Mouse (Mus musculus): ENCODE data around the gene Tsku. TPM values are rescaled to one million over a fixed set of nuclear protein-coding genes. Genes with fewer than 3 reads are reported as not detected.

Gene Tsku
- polyA plus RNA-seq, 1 experiment from 2014 or later, result 14.5 TPM

GRCm38 (mm10) chr7:98316568-98316967 is 44.6 kb downstream of the Tsku start:
- 57% methylated on average over 2 of the region's 2 CpGs for WGBS
- Histone ChIP-seq H3K9me3 (ENCODE audit: control insufficient read depth, low read length) (no peaks in the 10 kb centered on the region), H3K27ac (ENCODE audit: low read depth) (no peak overlapping the region), H3K27me3 (replicated peaks; ENCODE audit: control insufficient read depth, insufficient read depth, low read length) (no peaks in the 10 kb centered on the region), H3K4me2 (ENCODE audit: low read length) (no peak overlapping the region), H3K4me1 (replicated peaks; ENCODE audit: control insufficient read depth, insufficient read depth, low read length) (no peaks in the 10 kb centered on the region), H3K4me3 (ENCODE audit: low read depth, low read length) (no peak overlapping the region), H3K36me3 (ENCODE audit: control insufficient read depth, insufficient read depth, low read length) (no peaks in the 10 kb centered on the region), H3K9ac (ENCODE audit: low read length) (no peak overlapping the region)
- DNase-seq (ENCODE audit: low spot score) (no peak), ATAC-seq (replicated peaks; ENCODE audit: low FRiP score, low TSS enrichment, low read depth) (no peak)

GRCm38 (mm10) chr7:98315087-98315486 is 46.0 kb downstream of the Tsku start:
- no peak overlapping the region for H3K9ac ChIP-seq (ENCODE audit: low read length)
- no peak overlapping the region for H3K27ac ChIP-seq (ENCODE audit: low read depth)
- ATAC-seq (replicated peaks; ENCODE audit: low FRiP score, low TSS enrichment, low read depth) (no peak), DNase-seq (ENCODE audit: low spot score) (no peak)
- WGBS, result 67% methylated on average over 2 of the region's 2 CpGs
- H3K4me1 ChIP-seq (replicated peaks; ENCODE audit: control insufficient read depth, insufficient read depth, low read length), result no peaks in the 10 kb centered on the region
- no peaks in the 10 kb centered on the region for H3K27me3 ChIP-seq (replicated peaks; ENCODE audit: control insufficient read depth, insufficient read depth, low read length)
- H3K4me2 ChIP-seq (ENCODE audit: low read length), result no peak overlapping the region
- no peak overlapping the region for H3K4me3 ChIP-seq (ENCODE audit: low read depth, low read length)
- no peaks in the 10 kb centered on the region for H3K36me3 ChIP-seq (ENCODE audit: control insufficient read depth, insufficient read depth, low read length)
- no peaks in the 10 kb centered on the region for H3K9me3 ChIP-seq (ENCODE audit: control insufficient read depth, low read length)

GRCm38 (mm10) chr7:98312185-98312920 is 48.8 kb downstream of the Tsku start:
- H3K27me3 ChIP-seq (replicated peaks; ENCODE audit: control insufficient read depth, insufficient read depth, low read length), result no peaks in the 10 kb centered on the region
- WGBS, result 61% methylated on average over 4 of the region's 4 CpGs
- no peaks in the 10 kb centered on the region for H3K9me3 ChIP-seq (ENCODE audit: control insufficient read depth, low read length)
- no peak overlapping the region for H3K27ac ChIP-seq (ENCODE audit: low read depth)
- ATAC-seq (replicated peaks; ENCODE audit: low FRiP score, low TSS enrichment, low read depth) (no peak), DNase-seq (ENCODE audit: low spot score) (no peak)
- no peak overlapping the region for H3K9ac ChIP-seq (ENCODE audit: low read length)
- no peak overlapping the region for H3K4me3 ChIP-seq (ENCODE audit: low read depth, low read length)
- no peaks in the 10 kb centered on the region; the same call in 1 of the 2 replicates for H3K4me1 ChIP-seq (replicated peaks; ENCODE audit: control insufficient read depth, insufficient read depth, low read length)
- H3K4me2 ChIP-seq (ENCODE audit: low read length), result no peak overlapping the region
- H3K36me3 ChIP-seq (ENCODE audit: control insufficient read depth, insufficient read depth, low read length), result no peaks in the 10 kb centered on the region

GRCm38 (mm10) chr7:98310266-98310665 is 50.9 kb downstream of the Tsku start:
- Histone ChIP-seq H3K4me2 (ENCODE audit: low read length) (no peak overlapping the region), H3K36me3 (ENCODE audit: control insufficient read depth, insufficient read depth, low read length) (no peaks in the 10 kb centered on the region)
- no peak for ATAC-seq (replicated peaks; ENCODE audit: low FRiP score, low TSS enrichment, low read depth)

GRCm38 (mm10) chr7:98309219-98310030 is 51.7 kb downstream of the Tsku start:
- ATAC-seq (replicated peaks; ENCODE audit: low FRiP score, low TSS enrichment, low read depth) (peak; percentile 99), DNase-seq (ENCODE audit: low spot score) (peak; percentile 95)
- WGBS, result under 1% methylated on average over 51 of the region's 53 CpGs
- H3K9ac ChIP-seq (ENCODE audit: low read length), result peak overlapping the region; percentile 77
- no peaks in the 10 kb centered on the region for H3K9me3 ChIP-seq (ENCODE audit: control insufficient read depth, low read length)
- no peaks in the 10 kb centered on the region for H3K27me3 ChIP-seq (replicated peaks; ENCODE audit: control insufficient read depth, insufficient read depth, low read length)
- H3K4me2 ChIP-seq (ENCODE audit: low read length), result peak overlapping the region; percentile 91
- H3K4me3 ChIP-seq (ENCODE audit: low read depth, low read length), result peak overlapping the region; percentile 81
- no peaks in the 10 kb centered on the region for H3K36me3 ChIP-seq (ENCODE audit: control insufficient read depth, insufficient read depth, low read length)
- H3K4me1 ChIP-seq (replicated peaks; ENCODE audit: control insufficient read depth, insufficient read depth, low read length), result no peaks in the 10 kb centered on the region; the same call in 1 of the 2 replicates
- H3K27ac ChIP-seq (ENCODE audit: low read depth), result peak overlapping the region; percentile 51; the same call in 1 of the 2 replicates

More at GRCm38 (mm10) chr7:98310266-98310665, 50.9 kb downstream of the Tsku start:
- Histone ChIP-seq H3K9ac (ENCODE audit: low read length) (no peak overlapping the region), H3K4me1 (replicated peaks; ENCODE audit: control insufficient read depth, insufficient read depth, low read length) (no peaks in the 10 kb centered on the region; the same call in 1 of the 2 replicates), H3K9me3 (ENCODE audit: control insufficient read depth, low read length) (no peaks in the 10 kb centered on the region), H3K4me3 (ENCODE audit: low read depth, low read length) (no peak overlapping the region), H3K27me3 (replicated peaks; ENCODE audit: control insufficient read depth, insufficient read depth, low read length) (no peaks in the 10 kb centered on the region), H3K27ac (ENCODE audit: low read depth) (no peak overlapping the region)
- DNase-seq (ENCODE audit: low spot score), result no peak
- 68% methylated on average over 6 of the region's 6 CpGs for WGBS

GRCm38 (mm10) chr7:98308607-98309218 is 52.4 kb downstream of the Tsku start:
- ATAC-seq (replicated peaks; ENCODE audit: low FRiP score, low TSS enrichment, low read depth), result peak; percentile 57
- WGBS, result 0% methylated on average over 30 of the region's 33 CpGs

GRCm38 (mm10) chr7:98307921-98308606 is 53.1 kb downstream of the Tsku start:
- Histone ChIP-seq H3K36me3 (ENCODE audit: control insufficient read depth, insufficient read depth, low read length) (no peaks in the 10 kb centered on the region), H3K4me1 (replicated peaks; ENCODE audit: control insufficient read depth, insufficient read depth, low read length) (no peaks in the 10 kb centered on the region; the same call in 1 of the 2 replicates), H3K27me3 (replicated peaks; ENCODE audit: control insufficient read depth, insufficient read depth, low read length) (no peaks in the 10 kb centered on the region), H3K4me2 (ENCODE audit: low read length) (peak overlapping the region; percentile 91), H3K27ac (ENCODE audit: low read depth) (no peak overlapping the region), H3K4me3 (ENCODE audit: low read depth, low read length) (peak overlapping the region; percentile 81), H3K9ac (ENCODE audit: low read length) (no peak overlapping the region; the same call in 1 of the 2 replicates), H3K9me3 (ENCODE audit: control insufficient read depth, low read length) (no peaks in the 10 kb centered on the region)
- 44% methylated on average over 9 of the region's 9 CpGs for WGBS
- ATAC-seq (replicated peaks; ENCODE audit: low FRiP score, low TSS enrichment, low read depth) (no peak), DNase-seq (ENCODE audit: low spot score) (peak; percentile 53)

More at GRCm38 (mm10) chr7:98308607-98309218, 52.4 kb downstream of the Tsku start:
- H3K36me3 ChIP-seq (ENCODE audit: control insufficient read depth, insufficient read depth, low read length), result no peaks in the 10 kb centered on the region
- peak overlapping the region; percentile 81 for H3K4me3 ChIP-seq (ENCODE audit: low read depth, low read length)
- no peaks in the 10 kb centered on the region; the same call in 1 of the 2 replicates for H3K4me1 ChIP-seq (replicated peaks; ENCODE audit: control insufficient read depth, insufficient read depth, low read length)
- peak overlapping the region; percentile 51; the same call in 1 of the 2 replicates for H3K27ac ChIP-seq (ENCODE audit: low read depth)
- H3K9ac ChIP-seq (ENCODE audit: low read length), result peak overlapping the region; percentile 77
- peak overlapping the region; percentile 91 for H3K4me2 ChIP-seq (ENCODE audit: low read length)
- no peaks in the 10 kb centered on the region for H3K9me3 ChIP-seq (ENCODE audit: control insufficient read depth, low read length)
- no peak for DNase-seq (ENCODE audit: low spot score)
- H3K27me3 ChIP-seq (replicated peaks; ENCODE audit: control insufficient read depth, insufficient read depth, low read length), result no peaks in the 10 kb centered on the region

GRCm38 (mm10) chr7:98307411-98307810 is 53.7 kb downstream of the Tsku start:
- Histone ChIP-seq H3K9ac (ENCODE audit: low read length) (no peak overlapping the region), H3K4me1 (replicated peaks; ENCODE audit: control insufficient read depth, insufficient read depth, low read length) (no peaks in the 10 kb centered on the region; the same call in 1 of the 2 replicates), H3K4me3 (ENCODE audit: low read depth, low read length) (no peak overlapping the region), H3K9me3 (ENCODE audit: control insufficient read depth, low read length) (no peaks in the 10 kb centered on the region), H3K36me3 (ENCODE audit: control insufficient read depth, insufficient read depth, low read length) (no peaks in the 10 kb centered on the region), H3K27me3 (replicated peaks; ENCODE audit: control insufficient read depth, insufficient read depth, low read length) (no peaks in the 10 kb centered on the region), H3K4me2 (ENCODE audit: low read length) (0 out of 2 replicates have a peak overlapping the region, but pooled peaks have one; percentile 91), H3K27ac (ENCODE audit: low read depth) (no peak overlapping the region)
- WGBS, result 92% methylated on average over 2 of the region's 2 CpGs
- DNase-seq (ENCODE audit: low spot score) (no peak), ATAC-seq (replicated peaks; ENCODE audit: low FRiP score, low TSS enrichment, low read depth) (no peak)
